In the genomic region with DNA sequence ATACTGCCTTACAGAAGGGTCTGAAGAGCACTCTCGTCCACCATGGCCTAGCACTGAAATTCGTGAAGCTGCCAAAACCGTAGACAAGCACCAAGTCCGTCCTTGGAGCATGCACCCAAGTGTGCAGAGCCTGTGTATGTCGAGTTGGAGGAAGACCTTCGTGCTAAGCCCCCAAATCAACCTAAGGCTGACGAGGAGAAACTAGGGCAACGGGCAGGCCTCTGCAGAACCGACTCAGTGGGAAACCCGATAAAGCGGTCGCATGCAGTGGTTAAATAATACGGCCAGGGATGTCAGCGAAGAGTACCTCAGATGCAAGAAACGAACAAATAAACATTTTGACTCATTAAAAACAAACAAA, we compare ENCODE assay signal across 7 mouse cellular contexts. TPM values are rescaled to one million over a fixed set of nuclear protein-coding genes. Genes with fewer than 3 reads are reported as not detected.
DNase-seq lines count a peak whose midpoint lies in the region; ATAC-seq lines count a peak whose summit lies in the region.

No protein-coding gene starts in this region.

- no peak for ATAC-seq in megakaryocyte, adult 5-6 weeks (ENCODE audit: poor library complexity, severe bottlenecking)
- ATAC-seq in forebrain, embryonic 12.5 days (ENCODE audit: low FRiP score), result peak; percentile 65
- 0 out of 2 replicates have a peak, but pooled peaks have one; percentile 23 for ATAC-seq in limb, embryonic 12.5 days (ENCODE audit: insufficient number of reproducible peaks, insufficient read depth, low FRiP score, low TSS enrichment, low read depth)
- ATAC-seq in stomach, embryonic 14.5 days (ENCODE audit: insufficient number of reproducible peaks, insufficient read depth, low FRiP score, low read depth), result peak; percentile 38; the same call in 1 of the 2 replicates

- peaks cover 46% of the 10 kb centered on the region for H3K4me1 ChIP-seq in megakaryocyte, embryonic 14.5 days
- peaks cover 17% of the 10 kb centered on the region for H3K4me1 ChIP-seq in forebrain, embryonic 12.5 days
- H3K4me1 ChIP-seq in limb, embryonic 12.5 days (replicated peaks), result peaks cover 9% of the 10 kb centered on the region
- H3K4me1 ChIP-seq in stomach, embryonic 14.5 days (ENCODE audit: control insufficient read depth, insufficient read depth, low read length), result 0 out of 2 replicates have a peak, but pooled peaks cover 6% of the 10 kb centered on the region

- peak overlapping the region; percentile 65 for H3K4me2 ChIP-seq in forebrain, embryonic 12.5 days
- H3K4me2 ChIP-seq in limb, embryonic 12.5 days, result peak overlapping the region; percentile 61
- peak overlapping the region; percentile 68 for H3K4me2 ChIP-seq in stomach, embryonic 14.5 days (replicated peaks; ENCODE audit: low read depth, low read length)

- H3K27ac ChIP-seq in forebrain, embryonic 12.5 days, result peak overlapping the region; percentile 77
- peak overlapping the region; percentile 84 for H3K27ac ChIP-seq in limb, embryonic 12.5 days
- H3K27ac ChIP-seq in stomach, embryonic 14.5 days (ENCODE audit: low read length), result no peak overlapping the region; the same call in 1 of the 2 replicates

- WGBS in forebrain, embryonic 12.5 days, result 4% methylated on average over 15 of the region's 15 CpGs
- WGBS in limb, embryonic 12.5 days, result 13% methylated on average over 15 of the region's 15 CpGs
- 10% methylated on average over 15 of the region's 15 CpGs for WGBS in stomach, embryonic 14.5 days

- H3K9me3 ChIP-seq in megakaryocyte, embryonic 14.5 days, result no peaks in the 10 kb centered on the region
- no peaks in the 10 kb centered on the region for H3K9me3 ChIP-seq in forebrain, embryonic 12.5 days
- no peaks in the 10 kb centered on the region for H3K9me3 ChIP-seq in limb, embryonic 12.5 days
- H3K9me3 ChIP-seq in stomach, embryonic 14.5 days (ENCODE audit: control insufficient read depth, low read depth, low read length), result no peaks in the 10 kb centered on the region

- no peak for DNase-seq in c-Kit-positive CD71-positive TER-119-positive erythroid progenitor cells, embryonic 14.5 days (ENCODE audit: low spot score)
- no peak for DNase-seq in layer of hippocampus, postnatal 14 days (ENCODE audit: low spot score in 2 of 2)

- H3K9ac ChIP-seq in forebrain, embryonic 12.5 days, result peak overlapping the region; percentile 56
- H3K9ac ChIP-seq in limb, embryonic 12.5 days (replicated peaks), result peak overlapping the region; percentile 62
- H3K9ac ChIP-seq in stomach, embryonic 14.5 days (replicated peaks; ENCODE audit: low read depth, low read length), result peak overlapping the region; percentile 26

- peak overlapping the region; percentile 93 for H3K4me3 ChIP-seq in megakaryocyte, embryonic 14.5 days (replicated peaks)
- peak overlapping the region; percentile 54 for H3K4me3 ChIP-seq in forebrain, embryonic 12.5 days (replicated peaks)
- peak overlapping the region; percentile 54 for H3K4me3 ChIP-seq in limb, embryonic 12.5 days (replicated peaks)
- H3K4me3 ChIP-seq in stomach, embryonic 14.5 days (ENCODE audit: low read depth, low read length), result peak overlapping the region; percentile 53

- no peaks in the 10 kb centered on the region for H3K27me3 ChIP-seq in megakaryocyte, embryonic 14.5 days (replicated peaks)
- peaks cover 10% of the 10 kb centered on the region; the same call in 1 of the 2 replicates for H3K27me3 ChIP-seq in forebrain, embryonic 12.5 days
- no peaks in the 10 kb centered on the region for H3K27me3 ChIP-seq in limb, embryonic 12.5 days
- no peaks in the 10 kb centered on the region for H3K27me3 ChIP-seq in stomach, embryonic 14.5 days (ENCODE audit: control insufficient read depth, insufficient read depth, low read length)

- H3K36me3 ChIP-seq in megakaryocyte, embryonic 14.5 days (replicated peaks; ENCODE audit: low read length), result no peaks in the 10 kb centered on the region
- no peaks in the 10 kb centered on the region for H3K36me3 ChIP-seq in forebrain, embryonic 12.5 days (replicated peaks)
- no peaks in the 10 kb centered on the region for H3K36me3 ChIP-seq in limb, embryonic 12.5 days
- no peaks in the 10 kb centered on the region for H3K36me3 ChIP-seq in stomach, embryonic 14.5 days (ENCODE audit: control insufficient read depth, insufficient read depth, low read length)

RNA-seq across cellular contexts. Expression of gene Cfap126, which starts 3.1 kb away (rescaled TPM):
- not detected in 2 replicates for polyA plus RNA-seq in megakaryocyte, embryonic 14.5 days (2012; ENCODE audit: insufficient read depth, low replicate concordance)
- total RNA-seq in megakaryocyte, adult 5-6 weeks (2015), result 0.91 and 1.0 TPM in 2 replicates
- total RNA-seq in megakaryocyte, adult 5-6 weeks (2017), result 0.59 TPM in 1 of 2 replicates, not detected in the other
- 3.9 and 5.2 TPM in 2 replicates for polyA plus RNA-seq in forebrain, embryonic 12.5 days (2016; fragmentation: Nextera tagmentation; extraction: Ambion mirVana)
- polyA plus RNA-seq in limb, embryonic 12.5 days (2016; fragmentation: Nextera tagmentation; extraction: Ambion mirVana), result 1.5 and 1.6 TPM in 2 replicates
- 2.6 and 2.8 TPM in 2 replicates for polyA plus RNA-seq in stomach, embryonic 14.5 days (2014; fragmentation: Nextera tagmentation; extraction: Ambion mirVana)
- total RNA-seq in layer of hippocampus, postnatal 14 days (2021), result 1 to 10 TPM; 1.8 to 3.9 TPM

RNA-seq across cellular contexts. Expression of gene Sdhc, which starts 39.8 kb away (rescaled TPM):
- polyA plus RNA-seq in megakaryocyte, embryonic 14.5 days (2012; ENCODE audit: insufficient read depth, low replicate concordance), result 22.4 and 93.6 TPM in 2 replicates
- total RNA-seq in megakaryocyte, adult 5-6 weeks (2015), result 102 and 130 TPM in 2 replicates
- total RNA-seq in megakaryocyte, adult 5-6 weeks (2017), result 34.5 and 43.0 TPM in 2 replicates
- polyA plus RNA-seq in forebrain, embryonic 12.5 days (2016; fragmentation: Nextera tagmentation; extraction: Ambion mirVana), result 218 and 236 TPM in 2 replicates
- 182 and 217 TPM in 2 replicates for polyA plus RNA-seq in limb, embryonic 12.5 days (2016; fragmentation: Nextera tagmentation; extraction: Ambion mirVana)
- polyA plus RNA-seq in stomach, embryonic 14.5 days (2014; fragmentation: Nextera tagmentation; extraction: Ambion mirVana), result 297 and 311 TPM in 2 replicates
- total RNA-seq in layer of hippocampus, postnatal 14 days (2021), result 100 to 1,000 TPM; 196 to 214 TPM

RNA-seq across cellular contexts. Expression of gene Mpz, which starts 39.9 kb away (rescaled TPM):
- polyA plus RNA-seq in megakaryocyte, embryonic 14.5 days (2012; ENCODE audit: insufficient read depth, low replicate concordance), result 3.7 TPM in 1 of 2 replicates, not detected in the other
- total RNA-seq in megakaryocyte, adult 5-6 weeks (2015), result not detected in 2 replicates
- total RNA-seq in megakaryocyte, adult 5-6 weeks (2017), result not detected in 2 replicates
- 0.54 and 1.0 TPM in 2 replicates for polyA plus RNA-seq in forebrain, embryonic 12.5 days (2016; fragmentation: Nextera tagmentation; extraction: Ambion mirVana)
- polyA plus RNA-seq in limb, embryonic 12.5 days (2016; fragmentation: Nextera tagmentation; extraction: Ambion mirVana), result 1.5 and 2.6 TPM in 2 replicates
- 1.9 and 2.0 TPM in 2 replicates for polyA plus RNA-seq in stomach, embryonic 14.5 days (2014; fragmentation: Nextera tagmentation; extraction: Ambion mirVana)
- not detected for total RNA-seq in layer of hippocampus, postnatal 14 days (2021)

RNA-seq across cellular contexts. Expression of gene Fcgr3, which starts 45.9 kb away (rescaled TPM):
- polyA plus RNA-seq in megakaryocyte, embryonic 14.5 days (2012; ENCODE audit: insufficient read depth, low replicate concordance), result 9.2 TPM in 1 of 2 replicates, not detected in the other
- total RNA-seq in megakaryocyte, adult 5-6 weeks (2015), result 499 and 513 TPM in 2 replicates
- 540 and 572 TPM in 2 replicates for total RNA-seq in megakaryocyte, adult 5-6 weeks (2017)
- polyA plus RNA-seq in forebrain, embryonic 12.5 days (2016; fragmentation: Nextera tagmentation; extraction: Ambion mirVana), result 4.8 and 4.9 TPM in 2 replicates
- 4.5 and 5.3 TPM in 2 replicates for polyA plus RNA-seq in limb, embryonic 12.5 days (2016; fragmentation: Nextera tagmentation; extraction: Ambion mirVana)
- polyA plus RNA-seq in stomach, embryonic 14.5 days (2014; fragmentation: Nextera tagmentation; extraction: Ambion mirVana), result 11.1 and 14.8 TPM in 2 replicates
- total RNA-seq in layer of hippocampus, postnatal 14 days (2021), result 10 to 100 TPM; 10.2 to 11.6 TPM
